Mouse (Mus musculus): ENCODE measurements around the gene Pparg. TPM values are rescaled to one million over a fixed set of nuclear protein-coding genes. Genes with fewer than 3 reads are reported as not detected.

The Pparg gene
- polyA plus RNA-seq, 1 experiment: 5.1 TPM

GRCm38 (mm10) chr6:115396911-115397310 lies 36.2 kb downstream of the Pparg start:
- TF ChIP-seq POLR2A (IDR thresholded peaks at IDR 0.05; ENCODE audit: low read depth, low read length) (no peak), CTCF (IDR thresholded peaks at IDR 0.05; ENCODE audit: extremely low read depth, insufficient read depth, insufficient read length, insufficient replicate concordance) (no peak)
- 64% methylated on average over 3 of the region's 3 CpGs for WGBS
- no peak for DNase-seq (ENCODE audit: low read depth in 1 of 2, low spot score in 2 of 2)
- H3K36me3 ChIP-seq (ENCODE audit: control insufficient read depth, insufficient read depth, low read length): no peaks in the 10 kb centered on the region
- H3K27ac ChIP-seq (ENCODE audit: insufficient read depth, low read length): no peak overlapping the region
- H3K4me1 ChIP-seq (ENCODE audit: control insufficient read depth, insufficient read depth, insufficient read length): no peaks in the 10 kb centered on the region
- no peaks in the 10 kb centered on the region for H3K27me3 ChIP-seq (ENCODE audit: control insufficient read depth, insufficient read depth, low read length)
- H3K4me3 ChIP-seq (ENCODE audit: extremely low read depth, insufficient read depth, insufficient read length): no peak overlapping the region

GRCm38 (mm10) chr6:115404354-115404753 lies 43.6 kb downstream of the Pparg start:
- no peak for DNase-seq (ENCODE audit: low read depth in 1 of 2, low spot score in 2 of 2)
- WGBS: 83% methylated on average over 2 of the region's 2 CpGs
- TF ChIP-seq CTCF (IDR thresholded peaks at IDR 0.05; ENCODE audit: extremely low read depth, insufficient read depth, insufficient read length, insufficient replicate concordance) (no peak), POLR2A (IDR thresholded peaks at IDR 0.05; ENCODE audit: low read depth, low read length) (no peak)
- H3K4me1 ChIP-seq (ENCODE audit: control insufficient read depth, insufficient read depth, insufficient read length): no peaks in the 10 kb centered on the region
- no peak overlapping the region for H3K4me3 ChIP-seq (ENCODE audit: extremely low read depth, insufficient read depth, insufficient read length)
- H3K36me3 ChIP-seq (ENCODE audit: control insufficient read depth, insufficient read depth, low read length): no peaks in the 10 kb centered on the region
- no peak overlapping the region for H3K27ac ChIP-seq (ENCODE audit: insufficient read depth, low read length)
- no peaks in the 10 kb centered on the region for H3K27me3 ChIP-seq (ENCODE audit: control insufficient read depth, insufficient read depth, low read length)

- TF ChIP-seq CTCF (IDR thresholded peaks at IDR 0.05; ENCODE audit: extremely low read depth, insufficient read depth, insufficient read length, insufficient replicate concordance): no peak
- TF ChIP-seq POLR2A (IDR thresholded peaks at IDR 0.05; ENCODE audit: low read depth, low read length): no peak
- WGBS: 88% methylated on average over 1 of the region's 1 CpGs
- Histone ChIP-seq H3K4me1 (ENCODE audit: control insufficient read depth, insufficient read depth, insufficient read length) (no peaks in the 10 kb centered on the region), H3K27ac (ENCODE audit: insufficient read depth, low read length) (no peak overlapping the region), H3K27me3 (ENCODE audit: control insufficient read depth, insufficient read depth, low read length) (no peaks in the 10 kb centered on the region), H3K4me3 (ENCODE audit: extremely low read depth, insufficient read depth, insufficient read length) (no peak overlapping the region), H3K36me3 (ENCODE audit: control insufficient read depth, insufficient read depth, low read length) (no peaks in the 10 kb centered on the region)
- DNase-seq (ENCODE audit: low read depth in 1 of 2, low spot score in 2 of 2): no peak
Measured at GRCm38 (mm10) chr6:115411477-115411876, 50.7 kb downstream of the Pparg start.

DNA sequence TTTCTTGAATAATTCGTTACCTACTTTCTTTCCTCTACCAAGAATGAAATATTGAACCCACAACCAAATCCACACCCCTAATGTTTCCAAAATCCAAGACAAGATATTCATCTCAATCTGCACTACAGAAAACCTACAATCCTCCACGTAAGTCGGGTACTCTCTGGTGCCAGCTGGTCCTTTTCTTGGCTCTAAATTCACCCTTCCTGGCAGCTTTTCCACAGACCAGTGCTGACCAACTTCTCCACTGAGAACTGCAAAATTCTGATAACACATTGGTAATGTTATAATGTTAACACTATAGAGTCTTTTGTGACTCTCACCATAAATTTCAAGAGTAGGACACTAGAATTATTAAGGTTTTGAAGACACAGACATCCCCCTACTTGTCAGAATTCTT lies 57.4 kb downstream of the Pparg start:
- no peak for DNase-seq (ENCODE audit: low read depth in 1 of 2, low spot score in 2 of 2)
- 84% methylated on average over 3 of the region's 3 CpGs for whole genome bisulfite sequencing

DNA sequence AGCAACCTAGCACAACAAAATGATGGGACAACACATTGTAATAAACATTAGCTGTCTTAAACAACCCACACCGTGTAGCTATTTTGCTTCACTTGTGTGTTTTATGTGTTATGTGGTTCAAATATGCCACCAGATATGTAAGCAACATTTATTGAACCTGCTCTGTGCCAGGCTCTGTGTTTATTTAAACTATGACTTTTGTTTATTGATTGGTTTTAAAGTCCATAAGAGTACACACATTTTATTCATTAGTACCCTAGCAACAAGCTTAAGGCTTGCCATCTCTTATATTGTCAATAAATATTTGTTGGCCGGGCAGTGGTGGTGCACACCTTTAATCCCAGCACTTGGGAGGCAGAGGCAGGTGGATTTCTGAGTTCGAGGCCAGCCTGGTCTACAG lies 58.2 kb downstream of the Pparg start:
- Histone ChIP-seq H3K36me3 (ENCODE audit: control insufficient read depth, insufficient read depth, low read length) (no peaks in the 10 kb centered on the region), H3K4me3 (ENCODE audit: extremely low read depth, insufficient read depth, insufficient read length) (no peak overlapping the region), H3K27me3 (ENCODE audit: control insufficient read depth, insufficient read depth, low read length) (no peaks in the 10 kb centered on the region), H3K4me1 (ENCODE audit: control insufficient read depth, insufficient read depth, insufficient read length) (no peaks in the 10 kb centered on the region), H3K27ac (ENCODE audit: insufficient read depth, low read length) (no peak overlapping the region)
- TF ChIP-seq POLR2A (IDR thresholded peaks at IDR 0.05; ENCODE audit: low read depth, low read length): no peak
- TF ChIP-seq CTCF (IDR thresholded peaks at IDR 0.05; ENCODE audit: extremely low read depth, insufficient read depth, insufficient read length, insufficient replicate concordance): no peak
- no peak for DNase-seq (ENCODE audit: low read depth in 1 of 2, low spot score in 2 of 2)
- 89% methylated on average over 3 of the region's 3 CpGs for WGBS

More for the DNA sequence above, 57.4 kb downstream of the Pparg start:
- Histone ChIP-seq H3K36me3 (ENCODE audit: control insufficient read depth, insufficient read depth, low read length) (no peaks in the 10 kb centered on the region), H3K4me3 (ENCODE audit: extremely low read depth, insufficient read depth, insufficient read length) (no peak overlapping the region), H3K27me3 (ENCODE audit: control insufficient read depth, insufficient read depth, low read length) (no peaks in the 10 kb centered on the region), H3K27ac (ENCODE audit: insufficient read depth, low read length) (no peak overlapping the region), H3K4me1 (ENCODE audit: control insufficient read depth, insufficient read depth, insufficient read length) (no peaks in the 10 kb centered on the region)
- TF ChIP-seq CTCF (IDR thresholded peaks at IDR 0.05; ENCODE audit: extremely low read depth, insufficient read depth, insufficient read length, insufficient replicate concordance): no peak
- TF ChIP-seq POLR2A (IDR thresholded peaks at IDR 0.05; ENCODE audit: low read depth, low read length): no peak

- no peaks in the 10 kb centered on the region for H3K4me1 ChIP-seq (ENCODE audit: control insufficient read depth, insufficient read depth, insufficient read length)
- no peaks in the 10 kb centered on the region for H3K36me3 ChIP-seq (ENCODE audit: control insufficient read depth, insufficient read depth, low read length)
- no peak overlapping the region for H3K27ac ChIP-seq (ENCODE audit: insufficient read depth, low read length)
- WGBS: 60% methylated on average over 1 of the region's 1 CpGs
- H3K4me3 ChIP-seq (ENCODE audit: extremely low read depth, insufficient read depth, insufficient read length): no peak overlapping the region
- TF ChIP-seq POLR2A (IDR thresholded peaks at IDR 0.05; ENCODE audit: low read depth, low read length): no peak
- no peak for TF ChIP-seq CTCF (IDR thresholded peaks at IDR 0.05; ENCODE audit: extremely low read depth, insufficient read depth, insufficient read length, insufficient replicate concordance)
- no peak for DNase-seq (ENCODE audit: low read depth in 1 of 2, low spot score in 2 of 2)
- H3K27me3 ChIP-seq (ENCODE audit: control insufficient read depth, insufficient read depth, low read length): no peaks in the 10 kb centered on the region
Measured at GRCm38 (mm10) chr6:115420963-115421362, 60.2 kb downstream of the Pparg start.

DNA sequence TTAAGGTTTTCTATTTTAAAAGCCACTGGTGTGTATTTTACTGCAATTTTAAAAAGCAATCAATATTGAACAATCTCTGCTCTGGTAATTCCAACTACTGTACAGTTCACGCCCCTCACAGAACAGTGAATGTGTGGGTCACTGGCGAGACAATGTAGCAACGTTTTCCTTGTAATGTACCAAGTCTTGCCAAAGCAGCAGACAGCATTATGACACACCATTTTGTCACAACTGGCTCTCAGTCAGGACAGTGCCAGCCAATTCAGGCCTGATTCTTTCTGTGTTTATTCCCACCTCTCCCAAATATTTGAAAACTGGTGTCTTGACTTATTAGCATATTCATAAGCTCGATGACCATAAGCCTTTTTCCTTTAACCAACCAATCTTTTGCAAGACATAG lies 60.9 kb downstream of the Pparg start:
- no peak for DNase-seq (ENCODE audit: low read depth in 1 of 2, low spot score in 2 of 2)
- 81% methylated on average over 4 of the region's 4 CpGs for WGBS
- H3K4me1 ChIP-seq (ENCODE audit: control insufficient read depth, insufficient read depth, insufficient read length): no peaks in the 10 kb centered on the region
- H3K27ac ChIP-seq (ENCODE audit: insufficient read depth, low read length): no peak overlapping the region
- H3K36me3 ChIP-seq (ENCODE audit: control insufficient read depth, insufficient read depth, low read length): no peaks in the 10 kb centered on the region
- H3K27me3 ChIP-seq (ENCODE audit: control insufficient read depth, insufficient read depth, low read length): no peaks in the 10 kb centered on the region
- no peak overlapping the region for H3K4me3 ChIP-seq (ENCODE audit: extremely low read depth, insufficient read depth, insufficient read length)
- TF ChIP-seq POLR2A (IDR thresholded peaks at IDR 0.05; ENCODE audit: low read depth, low read length) (no peak), CTCF (IDR thresholded peaks at IDR 0.05; ENCODE audit: extremely low read depth, insufficient read depth, insufficient read length, insufficient replicate concordance) (no peak)
